Mouse (Mus musculus): Measurements from ENCODE around the gene Gm10037.

- TF ChIP-seq POLR2A (IDR thresholded peaks at IDR 0.05; ENCODE audit: insufficient read length, low read depth) (no peak), MAX (IDR thresholded peaks at IDR 0.05; ENCODE audit: low read depth) (no peak), MYOD1 (IDR thresholded peaks at IDR 0.05; ENCODE audit: control insufficient read depth in 1 of 3, insufficient read length in 2 of 3, low read depth in 2 of 3) (no peak), TCF12 (IDR thresholded peaks at IDR 0.05; ENCODE audit: insufficient read depth, poor library complexity, severe bottlenecking) (no peak), E2F4 (IDR thresholded peaks at IDR 0.05; ENCODE audit: insufficient read depth) (no peak), USF1 (IDR thresholded peaks at IDR 0.05; ENCODE audit: low read depth) (no peak), POLR2AphosphoS2 (IDR thresholded peaks at IDR 0.05; ENCODE audit: insufficient read length, low read depth) (no peak), MYOG (IDR thresholded peaks at IDR 0.05; ENCODE audit: control insufficient read depth in 1 of 3, insufficient read depth in 1 of 3, insufficient read length in 2 of 3, low read depth in 2 of 3) (no peak), CEBPB (IDR thresholded peaks at IDR 0.05; ENCODE audit: insufficient read depth, poor library complexity, severe bottlenecking) (no peak)
Observed at GRCm38 (mm10) chr13:67867899-67868298, 37.0 kb downstream of the Gm10037 start.
